Mouse (Mus musculus): ENCODE results near the gene Ptprb. TPM values are rescaled to one million over a fixed set of nuclear protein-coding genes. Genes with fewer than 3 reads are reported as not detected.

Gene Ptprb
- polyA plus RNA-seq, 1 experiment from 2014 or later = 3.1 TPM

GRCm38 (mm10) chr10:116374111-116374510, 98.8 kb downstream of the Ptprb start:
- H3K9ac ChIP-seq (replicated peaks; ENCODE audit: low read depth, low read length) = no peak overlapping the region
- H3K9me3 ChIP-seq (ENCODE audit: control insufficient read depth, low read length) = no peaks in the 10 kb centered on the region
- WGBS = 77% methylated on average over 6 of the region's 6 CpGs
- no peak overlapping the region for H3K27ac ChIP-seq (ENCODE audit: low read depth, low read length)
- H3K4me2 ChIP-seq (ENCODE audit: low read depth, low read length) = no peak overlapping the region
- no peaks in the 10 kb centered on the region for H3K36me3 ChIP-seq (ENCODE audit: control insufficient read depth, insufficient read depth, low read length)
- H3K4me1 ChIP-seq (ENCODE audit: control insufficient read depth, insufficient read depth, low read length) = no peaks in the 10 kb centered on the region
- no peak for ATAC-seq (ENCODE audit: low read depth)
- H3K4me3 ChIP-seq (ENCODE audit: low read depth, low read length) = no peak overlapping the region
- no peaks in the 10 kb centered on the region for H3K27me3 ChIP-seq (ENCODE audit: control insufficient read depth, insufficient read depth, low read length)

DNA sequence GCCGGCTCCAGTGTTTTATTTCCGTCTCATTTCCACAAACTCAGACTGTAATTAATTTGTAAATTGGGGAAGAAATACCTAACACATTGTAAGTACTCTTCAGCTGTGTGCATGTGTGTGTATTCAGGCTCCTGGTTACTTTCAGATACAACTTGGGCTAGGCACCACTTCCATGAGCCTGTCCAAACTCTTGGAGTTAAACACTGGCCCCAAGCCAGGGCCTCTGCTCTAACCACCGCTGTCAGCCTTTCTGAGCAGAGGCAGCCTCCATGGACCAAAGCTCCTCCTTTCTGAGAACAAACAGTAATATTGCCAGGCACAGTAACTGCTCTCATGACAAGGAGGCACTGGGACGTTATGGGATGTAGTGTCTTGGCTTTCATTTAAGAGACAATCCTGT, 101.5 kb downstream of the Ptprb start:
- Histone ChIP-seq H3K27me3 (ENCODE audit: control insufficient read depth, insufficient read depth, low read length) (no peaks in the 10 kb centered on the region), H3K4me3 (ENCODE audit: low read depth, low read length) (no peak overlapping the region), H3K27ac (ENCODE audit: low read depth, low read length) (no peak overlapping the region), H3K36me3 (ENCODE audit: control insufficient read depth, insufficient read depth, low read length) (no peaks in the 10 kb centered on the region), H3K9me3 (ENCODE audit: control insufficient read depth, low read length) (no peaks in the 10 kb centered on the region), H3K4me2 (ENCODE audit: low read depth, low read length) (no peak overlapping the region), H3K4me1 (ENCODE audit: control insufficient read depth, insufficient read depth, low read length) (no peaks in the 10 kb centered on the region), H3K9ac (replicated peaks; ENCODE audit: low read depth, low read length) (no peak overlapping the region)
- ATAC-seq (ENCODE audit: low read depth) = no peak
- 79% methylated on average over 4 of the region's 4 CpGs for WGBS

DNA sequence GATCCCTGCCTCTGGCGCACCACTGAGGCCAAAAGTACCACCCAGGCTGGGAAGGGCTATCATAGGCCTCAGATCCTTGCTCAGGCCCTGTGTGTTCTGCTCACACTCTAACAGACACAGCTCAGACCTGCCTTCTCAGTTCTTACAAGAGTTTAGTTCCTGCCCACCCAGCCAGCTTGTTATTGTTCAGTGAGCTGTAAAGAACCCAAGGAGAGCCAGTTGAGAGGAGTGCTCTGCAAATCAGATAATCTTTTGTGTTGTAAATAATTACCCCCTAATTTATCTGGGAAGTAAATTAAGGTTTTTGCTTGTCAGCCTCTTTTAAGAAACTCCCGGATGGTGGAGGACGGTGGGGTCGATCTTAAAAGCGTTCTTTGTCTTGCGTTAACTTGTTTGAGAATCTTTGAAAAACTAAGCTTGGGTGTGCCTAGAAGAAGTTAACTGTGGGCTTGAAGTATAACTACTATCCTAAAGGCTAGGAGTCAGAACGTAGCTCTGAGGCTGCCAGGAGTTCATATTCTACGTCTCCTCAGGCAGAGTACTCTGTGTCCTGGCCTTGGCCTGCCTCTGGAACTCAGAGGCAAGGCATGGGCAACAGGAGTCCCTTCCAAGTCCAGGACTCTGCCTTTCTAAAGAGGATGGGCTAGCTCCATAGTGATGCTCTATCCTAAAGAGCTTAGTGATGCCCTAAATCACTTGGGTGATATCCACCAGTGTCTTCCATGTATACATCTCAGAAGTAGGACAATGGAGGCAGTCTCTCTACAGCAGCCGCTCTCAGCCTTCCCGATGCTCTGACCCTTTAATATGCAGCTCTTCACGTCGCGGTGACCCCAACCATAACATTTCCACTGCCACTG, 107.7 kb downstream of the Ptprb start:
- Histone ChIP-seq H3K4me3 (ENCODE audit: low read depth, low read length) (no peak overlapping the region), H3K27ac (ENCODE audit: low read depth, low read length) (no peak overlapping the region; the same call in 1 of the 2 replicates), H3K9ac (replicated peaks; ENCODE audit: low read depth, low read length) (no peak overlapping the region), H3K36me3 (ENCODE audit: control insufficient read depth, insufficient read depth, low read length) (no peaks in the 10 kb centered on the region), H3K4me1 (ENCODE audit: control insufficient read depth, insufficient read depth, low read length) (no peaks in the 10 kb centered on the region; the same call in 1 of the 2 replicates), H3K9me3 (ENCODE audit: control insufficient read depth, low read length) (no peaks in the 10 kb centered on the region), H3K27me3 (ENCODE audit: control insufficient read depth, insufficient read depth, low read length) (no peaks in the 10 kb centered on the region), H3K4me2 (ENCODE audit: low read depth, low read length) (no peak overlapping the region)
- 28% methylated on average over 13 of the region's 13 CpGs for WGBS
- ATAC-seq (ENCODE audit: low read depth) = peak; percentile 73; the same call in 1 of the 2 replicates

DNA sequence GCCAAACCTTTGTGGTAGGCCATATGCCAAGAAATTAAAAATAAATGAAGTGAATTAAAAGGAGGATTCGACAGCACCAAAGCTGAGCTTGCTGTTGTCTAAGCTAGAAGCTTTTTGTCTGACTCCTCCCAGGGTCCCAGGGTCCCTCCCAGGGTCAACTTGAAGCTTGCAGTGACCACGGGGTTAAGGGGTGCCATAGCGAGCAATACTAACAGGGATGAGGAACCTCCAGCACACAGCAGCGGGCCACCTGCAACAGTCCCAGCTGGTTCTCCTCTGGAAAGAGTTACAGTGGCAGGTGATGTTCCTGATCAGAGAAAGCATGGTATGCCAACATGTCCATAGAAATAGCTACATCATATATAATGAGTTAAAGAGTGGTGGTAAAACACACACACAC, 109.1 kb downstream of the Ptprb start:
- Histone ChIP-seq H3K9ac (replicated peaks; ENCODE audit: low read depth, low read length) (no peak overlapping the region), H3K4me3 (ENCODE audit: low read depth, low read length) (no peak overlapping the region), H3K4me2 (ENCODE audit: low read depth, low read length) (no peak overlapping the region), H3K27me3 (ENCODE audit: control insufficient read depth, insufficient read depth, low read length) (no peaks in the 10 kb centered on the region), H3K27ac (ENCODE audit: low read depth, low read length) (no peak overlapping the region), H3K9me3 (ENCODE audit: control insufficient read depth, low read length) (no peaks in the 10 kb centered on the region), H3K36me3 (ENCODE audit: control insufficient read depth, insufficient read depth, low read length) (no peaks in the 10 kb centered on the region), H3K4me1 (ENCODE audit: control insufficient read depth, insufficient read depth, low read length) (no peaks in the 10 kb centered on the region; the same call in 1 of the 2 replicates)
- 76% methylated on average over 4 of the region's 4 CpGs for WGBS
- ATAC-seq (ENCODE audit: low read depth) = no peak

DNA sequence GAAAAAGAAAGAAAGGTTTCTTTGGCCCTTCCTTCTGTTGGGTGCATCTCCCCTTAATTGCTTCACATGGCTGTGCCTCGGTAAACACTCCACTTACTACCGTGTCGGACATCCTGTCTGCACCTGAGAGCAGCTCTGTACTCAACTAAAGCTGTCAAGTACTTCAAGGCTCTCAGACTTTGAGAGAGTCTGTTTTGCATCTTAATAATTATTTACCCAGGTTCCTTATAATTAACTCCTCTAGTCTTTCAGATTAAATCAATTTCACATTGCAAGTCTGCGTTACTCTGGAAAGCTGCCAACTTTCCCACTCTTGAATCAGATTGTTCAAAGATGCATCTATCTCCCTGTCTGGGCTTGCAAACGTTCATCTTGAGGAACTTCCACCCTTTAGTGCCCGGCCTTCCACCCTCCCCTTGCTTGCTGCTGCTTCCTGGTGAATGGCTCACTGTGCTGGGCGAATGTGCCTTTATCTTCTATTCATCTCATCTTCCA, 111.1 kb downstream of the Ptprb start:
- no peaks in the 10 kb centered on the region for H3K27me3 ChIP-seq (ENCODE audit: control insufficient read depth, insufficient read depth, low read length)
- H3K36me3 ChIP-seq (ENCODE audit: control insufficient read depth, insufficient read depth, low read length) = no peaks in the 10 kb centered on the region
- H3K9ac ChIP-seq (replicated peaks; ENCODE audit: low read depth, low read length) = no peak overlapping the region
- H3K4me1 ChIP-seq (ENCODE audit: control insufficient read depth, insufficient read depth, low read length) = no peaks in the 10 kb centered on the region; the same call in 1 of the 2 replicates
- H3K27ac ChIP-seq (ENCODE audit: low read depth, low read length) = no peak overlapping the region
- 33% methylated on average over 7 of the region's 7 CpGs for WGBS
- no peaks in the 10 kb centered on the region for H3K9me3 ChIP-seq (ENCODE audit: control insufficient read depth, low read length)
- no peak for ATAC-seq (ENCODE audit: low read depth)
- no peak overlapping the region for H3K4me3 ChIP-seq (ENCODE audit: low read depth, low read length)
- H3K4me2 ChIP-seq (ENCODE audit: low read depth, low read length) = no peak overlapping the region

GRCm38 (mm10) chr10:116388840-116389239, 113.5 kb downstream of the Ptprb start:
- Histone ChIP-seq H3K27ac (ENCODE audit: low read depth, low read length) (no peak overlapping the region), H3K36me3 (ENCODE audit: control insufficient read depth, insufficient read depth, low read length) (no peaks in the 10 kb centered on the region), H3K27me3 (ENCODE audit: control insufficient read depth, insufficient read depth, low read length) (no peaks in the 10 kb centered on the region), H3K9ac (replicated peaks; ENCODE audit: low read depth, low read length) (no peak overlapping the region), H3K4me2 (ENCODE audit: low read depth, low read length) (no peak overlapping the region), H3K4me1 (ENCODE audit: control insufficient read depth, insufficient read depth, low read length) (no peaks in the 10 kb centered on the region; the same call in 1 of the 2 replicates), H3K4me3 (ENCODE audit: low read depth, low read length) (no peak overlapping the region), H3K9me3 (ENCODE audit: control insufficient read depth, low read length) (no peaks in the 10 kb centered on the region)
- no peak for ATAC-seq (ENCODE audit: low read depth)
- 16% methylated on average over 6 of the region's 6 CpGs for WGBS

- ATAC-seq (ENCODE audit: low read depth) = no peak
- 67% methylated on average over 9 of the region's 9 CpGs for WGBS
- H3K36me3 ChIP-seq (ENCODE audit: control insufficient read depth, insufficient read depth, low read length) = no peaks in the 10 kb centered on the region
- H3K4me3 ChIP-seq (ENCODE audit: low read depth, low read length) = no peak overlapping the region
- H3K9ac ChIP-seq (replicated peaks; ENCODE audit: low read depth, low read length) = no peak overlapping the region
- no peak overlapping the region for H3K27ac ChIP-seq (ENCODE audit: low read depth, low read length)
- no peaks in the 10 kb centered on the region for H3K27me3 ChIP-seq (ENCODE audit: control insufficient read depth, insufficient read depth, low read length)
- no peak overlapping the region for H3K4me2 ChIP-seq (ENCODE audit: low read depth, low read length)
- 0 out of 2 replicates have a peak, but pooled peaks cover 4% of the 10 kb centered on the region for H3K4me1 ChIP-seq (ENCODE audit: control insufficient read depth, insufficient read depth, low read length)
- no peaks in the 10 kb centered on the region for H3K9me3 ChIP-seq (ENCODE audit: control insufficient read depth, low read length)
Measured at GRCm38 (mm10) chr10:116393790-116394475, 118.6 kb downstream of the Ptprb start.

- H3K9me3 ChIP-seq (ENCODE audit: control insufficient read depth, low read length) = no peaks in the 10 kb centered on the region
- H3K27ac ChIP-seq (ENCODE audit: low read depth, low read length) = no peak overlapping the region
- H3K4me3 ChIP-seq (ENCODE audit: low read depth, low read length) = no peak overlapping the region
- H3K9ac ChIP-seq (replicated peaks; ENCODE audit: low read depth, low read length) = no peak overlapping the region
- no peaks in the 10 kb centered on the region for H3K36me3 ChIP-seq (ENCODE audit: control insufficient read depth, insufficient read depth, low read length)
- WGBS = 54% methylated on average over 4 of the region's 4 CpGs
- H3K4me1 ChIP-seq (ENCODE audit: control insufficient read depth, insufficient read depth, low read length) = 0 out of 2 replicates have a peak, but pooled peaks cover 4% of the 10 kb centered on the region
- H3K27me3 ChIP-seq (ENCODE audit: control insufficient read depth, insufficient read depth, low read length) = no peaks in the 10 kb centered on the region
- no peak overlapping the region for H3K4me2 ChIP-seq (ENCODE audit: low read depth, low read length)
- ATAC-seq (ENCODE audit: low read depth) = no peak
Measured at GRCm38 (mm10) chr10:116394585-116394984, 119.3 kb downstream of the Ptprb start.

DNA sequence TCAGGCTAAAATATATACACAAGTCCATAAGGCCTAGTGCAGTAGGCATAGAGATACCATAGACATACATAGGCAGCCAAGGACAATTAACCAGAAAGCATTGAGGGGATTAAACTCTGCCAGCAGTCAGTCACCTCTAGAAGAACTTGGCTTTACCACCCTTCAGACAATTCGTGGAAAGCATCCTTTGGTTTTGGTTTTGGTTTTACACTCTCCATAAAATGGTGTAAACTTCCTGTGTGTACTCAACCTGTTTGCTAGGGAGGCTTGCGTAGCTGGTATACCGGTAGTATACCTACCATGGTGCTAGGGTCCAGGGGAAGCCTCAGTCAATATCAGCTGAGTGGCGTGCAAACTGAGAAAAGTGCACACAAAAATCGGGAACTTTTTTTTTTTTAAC, 121.0 kb downstream of the Ptprb start:
- WGBS = 86% methylated on average over 5 of the region's 5 CpGs

More for the DNA sequence above, 121.0 kb downstream of the Ptprb start:
- H3K4me2 ChIP-seq (ENCODE audit: low read depth, low read length) = no peak overlapping the region
- no peaks in the 10 kb centered on the region for H3K27me3 ChIP-seq (ENCODE audit: control insufficient read depth, insufficient read depth, low read length)
- no peak for ATAC-seq (ENCODE audit: low read depth)
- no peaks in the 10 kb centered on the region for H3K9me3 ChIP-seq (ENCODE audit: control insufficient read depth, low read length)
- no peak overlapping the region for H3K9ac ChIP-seq (replicated peaks; ENCODE audit: low read depth, low read length)
- 0 out of 2 replicates have a peak, but pooled peaks cover 4% of the 10 kb centered on the region for H3K4me1 ChIP-seq (ENCODE audit: control insufficient read depth, insufficient read depth, low read length)
- no peak overlapping the region for H3K4me3 ChIP-seq (ENCODE audit: low read depth, low read length)
- no peaks in the 10 kb centered on the region for H3K36me3 ChIP-seq (ENCODE audit: control insufficient read depth, insufficient read depth, low read length)
- H3K27ac ChIP-seq (ENCODE audit: low read depth, low read length) = no peak overlapping the region

Measured in neural tube, embryonic 14.5 days (tissue).